Mouse (Mus musculus): ENCODE data around the gene 2610028H24Rik.

GRCm38 (mm10) chr10:76439107-76439890 is 9.6 kb upstream of the 2610028H24Rik start:
- TF ChIP-seq CTCF (IDR thresholded peaks at IDR 0.05; ENCODE audit: low read depth) (no peak), EP300 (IDR thresholded peaks at IDR 0.05; ENCODE audit: low read depth) (no peak)
